Mouse (Mus musculus) cerebellum, adult 9-11 months (tissue): Measurements from ENCODE around the gene Uqcrc1.

Source experiments
- DNase-seq: peaks from one replicate; pipeline ENCODE4 v3.0.0; 2022

Gene Uqcrc1

GRCm38 (mm10) chr9:108987704-108988350 lies 51.4 kb downstream of the Uqcrc1 start:
- no peak for DNase-seq

- no peak for DNase-seq
Measured at GRCm38 (mm10) chr9:108989802-108990461, 53.5 kb downstream of the Uqcrc1 start.

DNA sequence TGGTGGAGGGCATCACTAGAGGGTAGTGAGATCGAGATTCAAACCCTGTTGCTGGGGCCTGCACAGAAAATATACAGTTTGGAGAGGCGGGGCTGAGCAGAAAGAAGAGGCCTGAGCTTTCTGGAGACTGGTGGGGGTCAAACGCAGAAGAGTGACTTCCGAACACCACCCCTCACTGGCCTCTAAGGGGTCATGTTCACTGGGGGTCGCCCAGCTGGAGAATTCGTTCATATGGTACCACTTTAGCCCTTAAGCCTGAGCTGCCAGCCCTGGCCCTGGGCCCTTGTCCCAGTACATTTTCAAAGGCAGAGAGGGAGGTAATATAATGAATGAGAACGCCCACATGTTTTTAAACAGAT lies 54.0 kb downstream of the Uqcrc1 start:
- DNase-seq, result peak; percentile 58

GRCm38 (mm10) chr9:108991428-108992084 lies 55.1 kb downstream of the Uqcrc1 start, which contains the start of gene Pfkfb4:
Gene Pfkfb4, plus strand, starts transcription at chr9:108991778.
- peak; percentile 98 for DNase-seq

- no peak for DNase-seq
Measured at GRCm38 (mm10) chr9:108992085-108992469, 55.6 kb downstream of the Uqcrc1 start.

DNA sequence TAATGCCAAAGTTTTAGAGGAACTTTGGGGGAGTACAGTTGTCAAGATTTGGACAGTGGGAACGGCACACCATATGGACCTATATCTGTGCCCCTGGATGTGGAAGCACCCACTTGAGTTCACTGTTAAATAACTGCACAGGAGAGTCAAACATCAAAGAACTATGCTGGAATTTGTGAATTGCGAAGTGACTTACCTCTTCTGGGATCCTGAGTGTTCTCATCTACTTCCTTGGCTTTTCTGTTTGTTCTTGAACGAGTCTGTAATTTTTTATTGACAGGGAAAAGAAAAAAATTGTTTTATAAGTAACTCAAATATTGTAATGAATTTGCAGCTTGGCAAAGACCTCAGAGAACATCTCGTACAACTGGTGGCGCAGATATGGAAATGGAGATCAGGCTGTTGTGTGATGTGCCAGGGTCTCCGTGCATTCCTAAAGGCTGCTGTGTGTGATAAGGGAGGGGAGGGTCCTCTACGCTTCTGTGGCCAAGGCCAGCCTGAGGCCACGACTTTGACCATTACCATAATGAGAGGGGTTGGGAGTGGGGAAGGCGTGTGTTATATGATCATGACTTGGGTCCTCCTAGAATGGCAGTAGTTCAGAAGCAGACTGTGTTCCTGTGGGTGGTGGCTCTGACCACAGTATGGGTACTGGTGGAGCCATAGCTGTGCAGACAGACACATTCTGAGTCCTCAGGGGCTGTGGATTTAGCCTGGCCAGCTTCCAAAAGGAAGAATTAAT lies 56.4 kb downstream of the Uqcrc1 start:
- DNase-seq, result peak; percentile 45

- DNase-seq, result no peak
Measured at GRCm38 (mm10) chr9:108996411-108996810, 60.0 kb downstream of the Uqcrc1 start.

GRCm38 (mm10) chr9:108998287-108999166 lies 62.1 kb downstream of the Uqcrc1 start:
- no peak for DNase-seq

GRCm38 (mm10) chr9:108999167-108999526 lies 62.7 kb downstream of the Uqcrc1 start:
- no peak for DNase-seq
